Mouse (Mus musculus): ENCODE data around the gene Cutal. TPM values are rescaled to one million over a fixed set of nuclear protein-coding genes. Genes with fewer than 3 reads are reported as not detected.

Cutal gene
- total RNA-seq, 2 experiments from 2014 or later: 0.25 to 0.26 TPM

GRCm38 (mm10) chr2:34880054-34880453, 5.9 kb downstream of the Cutal start:
- intact Hi-C loops (cut with DNase I): no loop called here
- no peak for DNase-seq (ENCODE audit: low spot score in 2 of 2)

- intact Hi-C loops (cut with DNase I): no loop called here
- no peak for DNase-seq (ENCODE audit: low spot score in 2 of 2)
These were observed 8.6 kb downstream of the Cutal start for GRCm38 (mm10) chr2:34882757-34883156.

GRCm38 (mm10) chr2:34883190-34883589, 9.0 kb downstream of the Cutal start:
- intact Hi-C loops (cut with DNase I): no loop called here
- no peak for DNase-seq (ENCODE audit: low spot score in 2 of 2)

DNA sequence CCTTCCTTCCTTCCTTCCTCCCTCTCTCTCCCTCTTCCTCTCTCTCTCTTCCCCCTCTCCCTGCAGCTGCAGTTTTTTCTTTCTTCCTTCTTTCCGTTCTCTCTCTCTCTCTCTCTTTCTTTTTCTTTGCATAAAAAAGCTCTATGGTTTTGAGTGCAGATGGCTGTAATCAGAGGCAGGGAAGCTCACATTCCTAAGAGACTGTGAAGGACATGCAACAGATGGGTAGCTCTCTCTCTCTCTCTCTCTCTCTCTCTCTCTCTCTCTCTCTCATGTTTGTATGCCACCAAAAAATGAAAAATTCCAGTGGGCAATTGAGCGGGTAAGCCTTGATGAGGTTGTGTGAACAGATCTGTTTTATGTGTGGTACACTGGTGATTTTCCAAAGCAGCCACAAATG, 10.0 kb downstream of the Cutal start:
- no peak for DNase-seq (ENCODE audit: low spot score in 2 of 2)
- intact Hi-C loops (cut with DNase I): no loop called here

DNA sequence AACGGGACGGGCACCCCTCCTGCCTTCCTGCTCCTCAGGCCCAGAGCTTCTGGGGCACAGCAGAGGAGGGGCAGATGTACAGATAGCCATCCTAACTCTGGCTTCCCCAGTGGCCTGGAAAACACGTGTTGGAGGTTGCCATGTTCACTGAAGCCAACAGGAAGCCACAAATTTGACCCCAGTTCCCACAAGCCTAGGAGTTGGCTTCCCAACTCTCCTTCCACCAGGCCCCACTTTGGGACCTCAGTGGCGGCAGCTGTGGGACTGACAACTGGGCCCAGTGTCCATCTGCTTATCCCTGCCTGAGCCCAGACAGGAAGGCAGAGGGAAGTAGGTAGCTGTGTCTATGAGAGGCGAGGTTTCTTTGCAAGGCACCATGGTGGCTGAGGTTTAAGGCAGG, 19.8 kb downstream of the Cutal start:
- intact Hi-C loops (cut with DNase I): no loop called here

GRCm38 (mm10) chr2:34895503-34896113, 21.4 kb downstream of the Cutal start:
- intact Hi-C loops (cut with DNase I): no loop called here
- DNase-seq (ENCODE audit: low spot score in 2 of 2): no peak

More for the DNA sequence above, 19.8 kb downstream of the Cutal start:
- DNase-seq (ENCODE audit: low spot score in 2 of 2): no peak

- intact Hi-C loops (cut with DNase I): no loop called here
- DNase-seq (ENCODE audit: low spot score in 2 of 2): no peak
These were observed 22.7 kb downstream of the Cutal start for GRCm38 (mm10) chr2:34896821-34897460.

DNA sequence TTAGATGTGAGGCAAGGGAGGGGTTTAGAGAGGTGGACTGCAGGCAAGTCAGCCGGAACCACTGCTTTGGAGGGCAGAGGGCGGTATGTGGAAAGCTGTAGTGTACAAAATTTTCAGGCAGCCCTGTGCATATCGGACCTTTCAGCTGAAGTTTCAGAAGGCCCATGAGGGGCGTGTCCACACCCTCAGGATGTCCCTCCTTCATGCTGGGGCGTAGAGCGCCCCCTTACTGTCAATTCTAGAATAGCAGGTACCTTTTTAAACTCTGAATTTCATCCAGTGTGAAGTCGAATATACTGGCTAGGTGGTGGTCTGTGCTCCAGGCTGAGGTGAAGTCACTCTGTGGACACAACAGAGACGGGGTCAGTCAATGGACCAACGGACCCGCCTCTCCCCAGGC, 23.6 kb downstream of the Cutal start:
- intact Hi-C loops (cut with DNase I): no loop called here

GRCm38 (mm10) chr2:34899682-34900081, 25.5 kb downstream of the Cutal start:
- intact Hi-C loops (cut with DNase I): no loop called here
- no peak for DNase-seq (ENCODE audit: low spot score in 2 of 2)

More for the DNA sequence above, 23.6 kb downstream of the Cutal start:
- no peak for DNase-seq (ENCODE audit: low spot score in 2 of 2)

DNA sequence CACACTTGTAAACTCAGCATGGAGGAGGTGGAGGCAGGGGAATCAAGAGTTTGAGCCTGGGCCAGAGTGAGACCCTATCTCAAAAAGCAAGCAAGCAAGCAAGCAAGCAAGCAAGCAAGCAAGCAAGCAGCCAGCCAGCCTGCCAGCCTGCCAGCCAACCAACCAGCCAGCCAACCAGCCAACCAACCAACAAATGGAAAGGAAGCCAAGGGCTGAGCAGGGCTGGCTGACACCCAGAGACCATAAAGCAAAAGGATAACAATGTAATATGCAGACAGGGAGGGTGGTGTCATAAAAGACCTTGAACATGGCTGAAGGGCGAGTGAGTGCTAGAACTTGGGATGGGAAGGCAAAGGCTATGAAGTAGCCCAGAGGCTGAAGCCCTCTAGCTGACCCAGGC, 26.2 kb downstream of the Cutal start:
- intact Hi-C loops (cut with DNase I): no loop called here
- no peak for DNase-seq (ENCODE audit: low spot score in 2 of 2)

GRCm38 (mm10) chr2:34901726-34902125, 27.5 kb downstream of the Cutal start:
- intact Hi-C loops (cut with DNase I): no loop called here
- DNase-seq (ENCODE audit: low spot score in 2 of 2): no peak

- DNase-seq (ENCODE audit: low spot score in 2 of 2): no peak
- intact Hi-C loops (cut with DNase I): no loop called here
These were observed 28.5 kb downstream of the Cutal start for GRCm38 (mm10) chr2:34902731-34903130.

DNA sequence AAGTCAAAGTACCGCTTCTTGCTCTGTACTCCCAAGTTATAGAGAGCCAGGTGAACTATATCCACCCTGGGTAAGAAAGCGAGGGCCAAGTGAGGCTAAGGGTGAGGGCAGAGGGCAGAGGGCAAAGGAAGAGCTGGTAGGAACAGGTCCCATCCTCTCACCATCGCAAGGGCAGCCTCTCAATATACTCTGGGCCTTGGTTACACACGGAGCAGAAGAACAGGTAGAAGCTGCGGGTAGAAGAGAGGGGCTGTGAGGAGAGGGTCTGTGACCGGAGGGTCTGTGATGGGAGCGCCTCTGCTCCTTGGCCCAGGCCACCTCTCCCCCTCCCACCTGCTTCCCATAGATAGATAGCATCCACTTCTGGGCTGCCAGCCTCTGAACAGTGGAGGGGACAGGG, 29.0 kb downstream of the Cutal start:
- intact Hi-C loops (cut with DNase I): no loop called here
- no peak for DNase-seq (ENCODE audit: low spot score in 2 of 2)

GRCm38 (mm10) chr2:34903652-34904405, 29.6 kb downstream of the Cutal start:
- intact Hi-C loops (cut with DNase I): no loop called here
- no peak for DNase-seq (ENCODE audit: low spot score in 2 of 2)

DNA sequence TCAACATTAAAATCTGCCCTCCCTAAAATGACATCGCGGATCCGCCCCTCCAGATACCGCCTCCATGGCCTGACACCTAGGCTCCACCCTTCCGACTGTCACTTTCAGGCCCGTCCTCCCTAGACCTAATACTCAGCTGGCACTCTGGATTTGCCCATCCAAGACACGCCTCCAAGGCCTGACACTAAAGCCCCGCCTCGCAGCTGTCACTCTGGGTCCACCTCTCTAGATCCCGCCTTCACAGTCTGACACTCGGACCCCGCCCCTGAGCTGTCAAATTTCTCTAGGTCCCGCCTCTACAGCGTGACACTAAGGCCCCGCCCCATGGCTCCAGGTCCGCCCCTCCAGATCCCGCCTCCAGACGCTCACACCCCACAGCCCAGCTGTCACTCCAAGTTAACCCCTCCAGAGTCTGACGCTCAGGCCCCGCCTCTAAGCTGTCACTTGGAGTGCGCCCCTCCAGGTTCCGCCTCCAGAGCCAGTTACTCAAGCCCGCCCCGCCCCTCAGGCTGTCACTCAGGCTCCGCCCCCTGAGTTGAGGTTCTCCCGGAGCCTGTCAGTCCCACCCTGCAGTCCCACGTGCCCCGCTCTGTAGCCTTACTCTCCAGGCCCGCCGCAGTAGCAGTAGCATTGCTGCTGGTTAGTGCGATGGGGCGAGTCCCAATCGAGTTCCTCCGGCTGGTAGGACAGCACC, 30.8 kb downstream of the Cutal start:
- DNase-seq (ENCODE audit: low spot score in 2 of 2): peak; percentile 96 to 99
- intact Hi-C loops (cut with DNase I): no loop called here

DNA sequence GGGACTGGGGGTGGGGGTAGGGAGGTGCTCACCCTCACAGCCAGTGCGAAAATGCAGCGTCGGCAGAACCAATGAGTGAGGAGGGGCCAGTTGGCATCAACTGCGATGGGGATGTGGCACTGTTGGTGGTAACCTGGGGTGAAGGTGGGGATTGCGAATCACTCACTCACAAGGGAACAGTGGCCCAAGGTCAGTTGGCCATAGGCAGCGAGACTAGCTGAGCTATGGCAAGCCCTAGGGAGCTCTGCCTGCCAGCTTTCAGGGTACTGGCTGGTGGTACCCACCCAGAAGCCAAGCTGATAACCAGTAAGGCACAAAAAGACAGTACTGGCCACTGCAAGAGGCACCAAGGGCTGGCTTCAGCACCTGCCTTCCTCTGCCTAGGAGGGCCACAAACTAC, 32.2 kb downstream of the Cutal start:
- no peak for DNase-seq (ENCODE audit: low spot score in 2 of 2)
- intact Hi-C loops (cut with DNase I): no loop called here

DNA sequence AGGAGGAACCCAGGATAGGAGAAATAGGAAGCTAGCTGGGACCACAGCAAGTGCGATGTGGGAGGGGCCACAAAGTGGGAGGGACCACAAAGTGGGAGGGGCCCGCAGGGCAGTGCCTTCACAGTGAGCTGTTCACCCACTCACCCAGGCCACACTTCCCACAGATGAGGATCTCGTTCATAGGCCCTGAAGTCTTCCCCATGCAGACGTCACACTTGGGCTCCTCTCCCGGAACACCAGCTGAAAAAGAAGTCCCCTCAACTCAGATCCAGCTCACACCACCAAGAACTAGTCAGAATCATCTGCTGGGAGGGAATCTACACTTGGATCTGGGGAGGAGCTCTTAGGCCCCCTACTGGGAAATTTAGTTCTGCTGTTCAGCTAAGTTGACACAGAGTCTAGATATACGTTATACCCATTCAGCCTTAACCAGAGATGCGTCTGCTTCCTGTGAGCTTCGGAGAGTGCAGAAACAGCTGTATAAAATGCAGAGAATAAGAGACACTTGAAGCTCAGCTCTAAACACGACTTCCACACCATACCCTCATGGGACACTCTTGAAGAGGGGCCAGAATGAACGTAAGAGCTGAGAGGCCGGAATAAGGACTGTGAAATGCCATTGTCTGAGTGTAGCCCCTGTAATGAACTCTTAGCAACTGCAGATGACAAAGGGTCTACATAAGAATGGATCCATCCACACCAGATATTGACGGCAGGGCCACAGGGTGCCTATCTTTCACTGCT, 32.8 kb downstream of the Cutal start:
- intact Hi-C loops (cut with DNase I): no loop called here
- DNase-seq (ENCODE audit: low spot score in 2 of 2): peak; percentile 32 to 57

- intact Hi-C loops (cut with DNase I): no loop called here
- no peak for DNase-seq (ENCODE audit: low spot score in 2 of 2)
These were observed 35.5 kb downstream of the Cutal start for GRCm38 (mm10) chr2:34909719-34910118.

- intact Hi-C loops (cut with DNase I): no loop called here
- DNase-seq (ENCODE audit: low spot score in 2 of 2): no peak
These were observed 37.7 kb downstream of the Cutal start for GRCm38 (mm10) chr2:34911871-34912270.

- DNase-seq (ENCODE audit: low spot score in 2 of 2): no peak
- intact Hi-C loops (cut with DNase I): no loop called here
These were observed 38.4 kb downstream of the Cutal start for GRCm38 (mm10) chr2:34912613-34913012.
